Mouse (Mus musculus) MN1 (cell line): ENCODE results near the gene Slc35b2.
A peak's percentile ranks its signal among the peaks of the same experiment; 100 is the strongest.

Source experiments
- DNase-seq: peaks from one replicate; pipeline ENCODE4 v3.0.0-alpha.2; 2016; ENCODE audit warnings: low spot score

Slc35b2 gene

DNA sequence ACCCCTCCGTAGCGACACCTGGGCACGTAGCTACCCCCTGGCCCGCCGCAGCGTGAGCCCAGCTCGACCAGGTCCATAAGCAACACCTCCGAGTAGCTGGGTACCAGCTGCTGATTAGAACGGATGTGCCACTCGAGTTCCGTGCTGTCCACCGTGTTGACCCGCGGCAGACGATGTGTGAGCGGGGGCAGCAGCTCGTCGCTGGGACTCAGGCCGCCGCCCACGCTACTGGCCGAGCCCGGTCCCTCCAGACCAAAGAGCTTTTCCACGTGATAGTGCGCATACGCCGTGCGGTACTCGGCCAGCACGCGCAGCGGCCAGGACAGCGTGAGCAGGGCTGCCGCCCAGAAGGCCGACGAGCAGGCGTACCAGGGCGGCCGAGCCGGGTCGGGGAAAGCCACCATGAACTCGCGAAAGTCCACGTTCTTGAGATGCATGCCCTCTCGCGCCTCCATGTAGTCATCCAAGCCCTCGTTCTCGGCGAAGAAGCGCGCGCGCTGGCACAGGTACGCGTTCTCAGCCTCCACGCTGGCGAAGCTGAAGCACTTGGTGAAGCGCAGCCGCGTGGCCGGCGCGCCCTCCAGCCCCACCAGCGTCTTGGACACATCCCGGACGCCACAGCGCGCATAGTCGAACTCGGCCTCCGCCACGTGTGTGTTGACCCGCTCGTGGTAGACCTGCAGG is 18.3 kb upstream of the Slc35b2 start:
- no peak for DNase-seq

DNA sequence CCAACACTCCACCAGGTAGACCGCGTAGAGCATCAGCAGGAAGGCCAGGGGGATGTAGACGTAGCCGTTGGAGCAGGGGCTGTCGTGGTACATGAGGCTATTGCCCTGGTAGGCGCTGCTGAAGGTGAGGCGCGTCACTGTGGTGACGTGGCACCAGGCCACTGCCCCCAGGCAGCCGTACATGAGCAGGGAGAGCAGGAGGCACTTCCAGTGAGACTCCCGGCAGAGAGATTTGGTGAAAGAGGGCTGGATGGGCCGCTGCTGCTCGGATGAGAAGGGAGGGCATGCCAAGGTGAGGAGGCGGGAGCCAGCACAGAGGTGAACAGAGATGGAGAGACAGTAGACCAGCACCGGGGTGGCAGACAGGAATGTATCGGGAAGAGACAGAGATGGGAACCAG is 16.7 kb upstream of the Slc35b2 start:
- no peak for DNase-seq

DNA sequence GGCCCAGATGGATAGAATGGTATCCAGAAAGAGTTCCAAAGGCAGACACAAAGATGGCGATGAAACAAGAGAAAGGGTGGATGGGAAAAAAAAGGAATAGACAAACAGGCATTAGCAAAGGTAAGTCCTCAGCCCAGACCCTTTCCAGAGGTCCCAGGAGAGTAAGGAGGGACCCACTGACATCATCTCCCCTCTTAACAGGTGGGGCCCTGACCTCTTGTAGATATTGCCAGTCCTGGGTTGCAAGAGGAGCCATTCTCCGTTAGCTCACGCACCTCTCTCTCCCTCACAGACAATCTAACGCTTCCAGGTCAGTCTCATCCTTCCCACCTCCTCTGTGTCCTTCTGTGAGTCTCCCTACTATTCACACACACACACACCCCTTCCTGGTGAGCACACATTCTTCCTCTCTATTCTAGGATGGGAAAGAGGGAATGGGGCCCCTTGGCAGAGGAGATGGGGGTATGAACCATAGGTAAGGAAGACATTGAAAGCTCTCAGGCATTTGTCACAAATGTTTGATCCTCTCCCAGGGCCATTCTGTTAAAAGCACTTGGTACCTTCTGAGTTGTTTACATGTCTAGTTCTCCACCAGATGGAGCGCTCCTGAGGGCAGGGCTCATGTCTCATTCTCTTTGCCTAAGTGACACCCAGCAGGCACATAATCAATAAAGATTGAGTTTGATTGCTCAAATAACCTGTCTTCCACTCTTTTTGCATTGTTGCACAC is 16.0 kb upstream of the Slc35b2 start:
- DNase-seq: no peak

DNA sequence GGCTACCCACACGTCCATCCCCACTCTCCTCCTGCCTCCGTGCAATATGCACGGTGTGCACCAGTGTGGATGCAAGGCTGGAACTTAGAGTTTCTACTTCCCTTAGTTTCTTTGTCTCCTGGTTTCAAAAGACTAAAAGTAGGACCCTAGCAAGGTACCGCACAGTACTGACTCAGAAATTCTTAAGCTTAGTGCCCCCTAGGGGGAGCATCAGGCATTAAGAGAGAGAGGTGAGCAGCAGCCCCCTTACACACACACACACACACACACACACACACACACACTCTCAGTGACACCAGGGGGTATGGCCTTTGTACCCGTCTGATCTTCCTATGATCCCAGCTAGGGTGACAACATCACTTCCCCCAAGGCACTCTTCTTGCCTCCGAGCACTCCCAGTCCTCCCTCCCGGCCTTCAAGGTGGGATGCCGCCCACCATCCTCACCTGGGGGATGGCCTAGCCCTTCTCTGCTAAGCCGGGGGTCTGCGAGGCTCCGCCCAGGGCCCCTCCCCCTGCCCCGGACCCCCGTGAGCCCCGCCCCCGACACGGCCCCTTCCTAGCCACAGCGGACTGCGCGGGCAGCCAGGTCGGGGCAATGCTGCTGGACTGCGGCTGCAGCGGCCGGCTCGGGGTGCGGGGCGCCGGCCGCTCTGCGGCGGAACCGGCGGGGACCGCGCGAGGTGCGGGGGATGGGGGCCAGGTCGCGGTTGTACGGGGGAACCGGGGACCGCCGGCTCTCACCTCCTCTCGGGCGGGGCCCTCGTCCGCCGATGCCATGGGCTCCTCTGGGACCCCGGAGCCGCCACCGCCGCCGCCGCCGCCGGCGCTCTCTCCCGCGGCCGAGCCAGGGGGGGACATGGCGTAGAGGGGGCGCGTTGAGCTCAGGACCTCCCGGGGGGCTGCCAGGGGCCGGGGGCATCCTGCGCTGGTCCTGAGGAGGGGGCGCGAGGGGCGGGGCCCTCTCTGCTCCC is 14.8 kb upstream of the Slc35b2 start:
- peak; percentile 69 for DNase-seq

DNA sequence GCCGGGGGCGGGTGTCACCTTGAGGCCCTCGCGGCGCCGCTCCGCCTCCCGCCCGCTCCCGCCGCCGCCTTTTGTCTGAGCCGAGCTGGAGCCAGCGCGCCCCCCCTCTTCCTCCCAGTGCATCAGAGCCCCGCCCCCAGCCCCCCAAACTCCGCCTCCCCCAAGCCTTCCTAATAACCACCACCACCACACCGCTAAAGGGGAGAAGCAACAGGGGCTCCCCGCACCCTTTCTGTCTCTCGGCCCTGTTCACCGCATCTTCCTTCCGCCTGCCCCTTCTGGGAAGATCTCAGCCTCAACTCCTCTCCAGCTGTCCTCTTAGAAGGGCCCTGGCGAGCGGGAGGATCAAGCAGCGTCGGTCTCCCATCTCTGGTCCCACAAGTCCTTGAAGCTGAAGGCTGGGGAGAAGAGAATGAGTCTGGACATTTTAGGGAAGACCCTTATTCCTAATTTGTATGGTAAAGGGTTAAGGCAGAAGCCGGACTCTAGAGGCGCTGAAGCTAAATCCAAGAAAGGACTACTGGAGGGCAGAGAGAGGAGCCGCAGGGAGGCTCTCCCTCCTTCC is 14.0 kb upstream of the Slc35b2 start, which contains the start of gene Tmem151b:
Gene Tmem151b (minus strand): TSS at position 61 of the 565 bp plus-strand sequence.
- peak; percentile 65 for DNase-seq

DNA sequence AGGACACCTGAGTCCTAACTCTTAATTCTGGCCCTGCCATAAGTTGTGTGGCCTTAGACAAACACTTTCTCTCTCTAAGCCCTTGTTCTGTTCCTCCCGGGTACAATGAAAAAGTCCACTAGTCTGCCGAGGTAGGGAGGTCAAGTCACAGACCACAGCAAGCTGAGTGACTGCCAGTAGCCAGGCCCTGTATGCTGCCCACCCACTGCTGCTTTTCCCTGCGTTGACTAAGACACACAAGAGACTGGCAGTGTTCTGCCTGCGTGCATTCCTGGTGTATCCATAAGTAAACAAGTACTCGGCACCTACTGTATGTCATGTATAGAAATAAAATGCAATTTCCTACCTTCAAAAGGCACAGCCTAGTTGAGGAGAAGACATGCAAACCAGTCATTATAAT is 13.4 kb upstream of the Slc35b2 start:
- DNase-seq: no peak

DNA sequence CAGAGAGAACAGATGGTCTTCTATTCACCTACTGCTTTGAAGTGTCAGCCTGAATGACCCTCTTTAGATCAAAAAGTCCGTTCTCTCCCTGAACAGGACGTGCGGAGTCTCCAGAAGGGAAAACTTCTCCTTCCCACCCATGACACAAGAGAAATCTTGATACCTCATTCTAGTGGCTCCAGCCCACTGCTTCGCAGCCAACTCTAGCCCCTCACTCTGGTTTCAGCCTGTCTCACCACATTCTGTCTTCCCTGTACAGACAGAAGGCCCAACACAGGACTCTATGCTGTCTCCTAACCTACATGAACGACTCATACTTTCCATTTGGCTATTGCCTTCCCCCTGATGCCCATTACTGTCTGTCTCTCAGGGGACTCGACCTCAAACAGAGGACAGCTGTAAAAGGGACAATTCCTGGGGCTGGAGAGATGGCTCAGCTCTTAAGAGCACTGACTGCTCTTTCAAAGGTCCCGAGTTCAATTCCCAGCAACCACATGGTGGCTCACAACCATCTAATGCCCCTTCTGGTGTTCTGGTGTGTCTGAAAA is 12.4 kb upstream of the Slc35b2 start:
- DNase-seq: peak; percentile 40

DNA sequence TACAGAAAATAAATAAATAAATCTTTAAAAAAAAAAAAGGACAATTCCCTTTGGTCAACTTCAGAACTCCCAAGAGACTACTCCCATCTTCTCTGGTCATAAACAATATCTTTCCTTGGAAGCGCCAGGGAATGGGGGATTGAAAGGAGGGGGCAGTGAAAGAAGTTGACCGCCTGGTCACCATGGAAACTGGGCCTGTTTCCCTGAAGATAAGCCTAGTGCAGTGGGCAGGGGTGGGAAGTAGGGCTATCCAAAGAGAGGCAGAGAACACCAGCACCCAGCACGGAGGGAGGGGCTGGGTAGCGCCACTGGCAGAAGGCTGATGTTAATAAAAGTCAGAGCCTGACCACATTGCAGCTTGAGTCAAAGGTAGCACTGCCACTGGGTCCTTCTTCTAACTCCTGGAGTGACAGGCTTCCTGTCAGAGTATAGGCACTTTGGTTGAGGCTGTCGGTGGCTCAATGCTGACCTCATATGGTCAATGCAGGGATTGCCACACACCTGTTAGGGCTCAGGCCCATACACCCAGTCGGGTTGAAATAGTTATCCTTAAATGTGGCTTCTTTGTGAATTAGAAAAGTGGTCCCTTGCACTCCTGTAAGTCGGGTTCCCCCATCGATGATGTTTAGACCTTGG is 11.7 kb upstream of the Slc35b2 start:
- peak; percentile 89 for DNase-seq

DNA sequence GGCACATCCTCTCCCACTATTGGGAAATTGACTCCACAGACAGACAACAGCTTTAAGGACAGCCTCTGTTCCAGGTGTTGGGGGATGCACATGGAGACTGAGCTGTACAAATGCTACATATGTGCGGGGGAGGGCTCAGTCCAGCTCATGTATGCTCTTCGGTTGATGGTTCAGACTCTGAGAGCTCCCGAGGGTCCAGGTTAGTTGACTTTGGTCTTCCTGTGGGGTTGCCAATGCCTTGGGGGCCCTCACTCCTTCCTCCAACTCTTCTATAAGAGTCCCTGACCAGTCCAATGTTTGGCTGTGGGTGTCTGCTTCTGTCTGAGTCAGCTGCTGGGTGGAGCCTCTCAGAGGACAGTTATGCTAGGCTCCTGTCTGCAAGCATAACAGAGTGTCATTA is 10.6 kb upstream of the Slc35b2 start:
- DNase-seq: no peak

DNA sequence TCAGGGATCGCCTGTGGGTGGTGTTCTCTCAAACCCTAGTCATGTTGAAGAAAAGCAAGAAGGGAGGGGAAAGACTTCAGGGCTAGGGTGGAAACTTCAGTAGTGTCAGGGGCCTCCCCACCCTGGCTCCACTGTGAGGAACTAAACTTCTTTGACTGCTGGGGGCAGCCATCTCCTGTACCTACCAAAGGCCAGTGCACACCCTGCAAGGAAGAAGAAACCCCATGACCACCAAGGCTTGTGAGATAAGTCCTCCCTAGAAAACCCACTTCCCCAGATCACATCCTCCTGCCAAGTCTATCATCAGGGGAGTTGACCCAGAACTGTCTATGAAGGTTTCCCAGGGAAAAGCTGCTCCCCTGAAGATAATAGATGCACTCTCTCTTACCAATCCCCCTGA is 9.3 kb upstream of the Slc35b2 start:
- no peak for DNase-seq

DNA sequence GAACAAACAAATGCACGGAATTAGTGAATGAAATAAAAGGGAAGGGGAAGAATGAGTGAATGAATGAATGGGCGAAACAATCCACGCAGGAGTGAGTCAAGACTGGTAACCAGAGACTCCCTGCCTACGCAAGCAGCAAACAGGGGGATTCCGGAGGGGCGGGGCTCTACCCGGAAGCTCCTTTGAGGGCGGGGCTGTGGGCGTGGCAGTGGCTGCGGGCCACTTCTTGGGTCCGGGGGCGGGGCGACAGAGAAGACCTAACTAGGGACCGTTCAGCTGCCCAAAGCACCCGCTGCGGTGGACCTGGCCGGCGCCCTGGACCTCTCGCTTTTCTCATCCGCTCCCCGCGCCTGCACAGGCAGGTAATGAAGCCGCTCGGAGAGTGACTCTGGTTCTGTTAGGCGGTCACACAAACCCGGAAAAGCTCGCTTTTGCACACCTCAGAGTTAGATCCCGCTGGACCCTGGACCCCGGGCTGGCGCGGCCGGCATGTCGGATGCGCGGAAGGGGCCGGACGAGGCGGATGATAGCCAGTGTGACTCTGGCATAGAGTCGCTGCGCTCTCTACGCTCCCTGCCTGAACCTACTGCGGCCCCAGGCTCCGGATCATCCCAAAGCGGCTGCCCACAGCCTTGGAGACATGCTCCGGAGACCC is 8.1 kb upstream of the Slc35b2 start, which contains the start of gene Nfkbie:
Gene Nfkbie (plus strand): TSS at position 252 of the 655 bp plus-strand sequence.
- peak; percentile 96 for DNase-seq

DNA sequence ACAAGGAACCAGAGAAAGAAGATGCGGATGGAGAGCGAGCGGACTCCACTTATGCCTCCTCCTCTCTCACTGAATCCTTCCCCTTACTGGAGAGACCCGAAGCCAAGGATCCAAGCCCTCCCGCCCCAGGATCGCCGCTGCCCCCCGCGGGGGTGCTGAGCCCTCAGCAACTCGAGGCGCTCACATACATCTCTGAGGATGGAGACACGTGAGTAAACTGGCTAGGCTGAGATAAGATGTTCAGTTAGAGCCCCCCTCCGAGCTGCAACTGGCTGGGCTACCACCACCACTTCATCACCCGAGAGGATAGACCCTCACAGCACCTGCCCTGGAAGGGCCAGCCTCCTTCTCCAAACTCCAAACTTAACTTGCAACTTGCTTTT is 7.6 kb upstream of the Slc35b2 start:
- no peak for DNase-seq

DNA sequence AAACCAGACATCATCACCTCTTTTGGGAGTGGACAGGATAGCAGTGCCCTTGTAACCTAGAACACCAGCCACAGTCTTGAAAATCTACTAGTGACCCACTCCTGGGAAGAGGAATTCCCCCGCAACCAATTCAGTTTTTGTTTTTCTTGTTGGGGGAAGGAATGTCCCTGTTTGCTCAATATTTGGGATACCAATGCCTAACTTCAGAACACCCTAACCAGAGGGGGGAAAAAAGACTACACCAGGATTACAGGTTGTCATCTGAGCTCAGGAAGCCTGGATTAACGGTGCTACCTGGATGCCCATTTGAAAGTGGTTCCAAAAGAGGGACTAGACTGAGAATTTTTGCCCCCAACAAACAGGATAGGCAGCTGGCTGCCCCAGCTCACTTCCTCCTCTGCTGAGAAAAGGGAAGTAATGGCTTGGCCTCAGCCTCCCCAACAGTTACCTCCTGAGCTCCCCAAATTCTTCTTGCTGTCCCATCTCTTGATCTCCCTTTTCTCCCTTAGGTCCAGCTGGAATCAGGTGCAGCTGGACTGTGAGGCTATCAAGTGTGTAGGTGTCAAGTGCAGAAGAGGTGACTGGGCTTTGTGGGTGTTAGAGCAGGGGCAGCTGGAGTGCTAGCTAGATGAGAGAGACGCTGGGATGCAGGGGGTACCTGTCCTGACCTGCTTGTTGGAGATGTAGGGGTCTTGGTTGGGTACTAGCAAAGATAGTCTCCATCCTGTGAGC is 7.0 kb upstream of the Slc35b2 start:
- no peak for DNase-seq

DNA sequence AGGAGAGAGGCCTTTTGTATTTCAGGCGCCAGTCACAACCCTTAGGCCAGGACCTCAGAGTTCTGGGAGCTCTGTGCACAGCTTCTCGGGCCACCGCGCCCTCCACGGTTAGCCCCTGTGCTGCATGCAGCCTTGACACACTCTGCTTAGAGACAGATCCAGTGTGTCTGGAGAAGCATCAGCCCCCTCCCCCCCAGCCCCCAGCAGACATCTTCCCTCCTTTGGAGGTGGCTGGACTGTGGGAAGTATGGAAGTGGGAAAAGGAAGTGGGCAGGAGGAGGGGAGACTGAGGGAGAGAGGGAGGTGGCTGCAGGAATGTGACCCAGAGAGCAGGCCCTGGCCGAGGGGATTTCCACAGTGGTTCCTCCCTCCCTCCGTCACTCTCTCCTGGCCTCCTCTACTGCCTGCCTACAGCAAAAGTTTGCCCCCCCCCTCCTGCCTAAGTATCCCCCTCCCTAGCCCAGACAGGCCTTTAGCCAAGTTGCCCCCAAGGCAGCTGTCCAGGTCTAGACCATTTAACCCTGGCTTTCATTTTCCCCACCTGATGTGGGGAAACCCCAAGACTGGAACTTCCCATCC is 6.3 kb upstream of the Slc35b2 start:
- no peak for DNase-seq

DNA sequence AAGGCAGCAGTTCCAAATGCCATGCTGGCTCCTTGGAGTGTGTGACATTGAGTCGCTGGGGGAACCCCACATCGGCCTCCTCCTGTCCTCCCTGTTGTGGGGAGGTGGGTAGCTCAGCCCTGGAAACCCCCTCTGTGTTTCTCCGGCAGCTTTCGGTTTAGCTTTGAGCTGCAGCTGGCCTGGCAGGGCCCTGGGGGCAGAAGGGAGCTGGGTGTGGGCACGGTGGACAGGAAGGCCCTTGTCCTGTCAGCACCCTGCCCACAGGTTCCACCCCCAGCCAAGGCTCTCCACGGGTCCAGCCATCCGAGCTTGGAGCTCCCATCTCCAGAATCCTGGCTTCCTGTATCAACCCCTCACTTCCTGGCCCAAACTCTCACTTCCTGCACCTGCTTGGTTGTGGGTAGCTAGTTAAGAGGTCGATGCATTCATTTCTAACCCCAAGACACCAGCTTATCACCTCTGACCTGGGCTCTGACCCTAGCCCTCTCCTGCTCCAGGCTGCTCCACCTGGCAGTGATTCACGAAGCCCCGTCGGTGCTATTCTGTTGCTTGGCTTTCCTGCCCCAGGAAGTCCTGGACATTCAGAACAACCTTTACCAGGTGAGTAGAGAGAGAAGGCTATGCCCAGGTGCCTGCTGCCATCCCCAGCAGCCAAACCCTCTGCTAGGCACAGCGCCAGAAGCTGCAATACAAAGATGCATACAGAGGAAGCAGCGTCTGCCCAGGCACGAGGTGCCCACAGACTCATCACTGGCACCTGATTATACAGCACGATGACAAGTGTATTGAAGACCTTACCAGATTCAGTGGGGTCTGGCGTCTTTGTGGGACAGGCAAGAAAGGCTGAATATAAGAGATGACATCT is 5.4 kb upstream of the Slc35b2 start:
- peak; percentile 46 for DNase-seq

DNA sequence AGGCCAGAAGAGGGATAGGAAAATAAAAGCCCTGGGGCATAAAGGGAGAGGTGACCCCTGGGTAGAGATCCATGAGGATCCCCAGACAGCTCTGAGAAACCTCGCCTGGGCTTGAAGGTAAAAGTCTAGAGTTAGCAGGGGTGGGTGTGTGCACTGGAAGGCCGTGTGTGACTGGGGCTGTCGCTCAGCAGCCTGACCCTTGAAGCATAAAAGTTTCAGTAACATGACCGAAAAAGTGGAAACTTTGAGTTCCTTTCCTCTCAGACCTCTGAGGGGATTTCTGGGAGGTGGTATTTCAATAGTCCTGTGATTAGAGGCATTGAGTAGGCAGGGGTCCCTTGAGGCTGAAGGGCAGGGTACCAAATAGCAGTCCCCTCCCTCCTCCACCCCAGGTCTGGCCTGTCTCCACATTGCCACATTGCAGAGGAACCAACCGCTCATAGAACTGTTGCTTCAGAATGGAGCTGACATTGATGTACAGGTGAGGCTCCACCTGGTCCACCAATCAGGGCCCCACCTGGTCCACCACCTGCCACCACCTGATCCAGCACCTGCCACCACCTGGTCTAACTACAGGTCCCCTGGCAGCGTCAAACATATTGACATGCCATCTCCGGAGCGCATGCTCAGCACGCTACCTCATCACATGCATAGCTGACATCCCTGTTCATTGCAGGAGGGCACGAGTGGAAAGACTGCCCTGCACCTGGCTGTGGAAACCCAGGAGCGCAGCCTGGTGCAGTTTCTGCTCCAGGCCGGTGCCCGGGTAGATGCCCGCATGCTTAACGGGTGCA is 3.7 kb upstream of the Slc35b2 start:
- DNase-seq: no peak

DNA sequence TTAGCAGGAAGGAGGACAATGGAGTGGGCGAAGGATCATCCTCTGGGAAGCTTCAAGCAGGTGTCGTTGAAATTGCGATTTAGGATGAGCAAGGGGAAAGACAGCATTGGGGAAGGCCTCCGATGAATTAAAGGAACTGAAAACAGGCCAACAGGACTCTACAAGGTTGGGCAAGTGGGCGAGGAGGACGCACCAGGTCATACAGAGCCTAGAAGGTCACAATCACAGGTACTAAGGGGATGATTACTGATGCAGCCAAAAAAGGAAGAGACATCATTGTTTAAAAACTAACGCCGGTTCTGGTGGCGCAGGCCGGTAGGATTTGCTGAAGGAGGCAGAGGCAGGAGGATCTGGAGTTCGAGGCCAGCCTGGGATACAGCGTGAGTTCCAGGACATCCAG is 458 bp upstream of the Slc35b2 start:
- peak; percentile 19 for DNase-seq

DNA sequence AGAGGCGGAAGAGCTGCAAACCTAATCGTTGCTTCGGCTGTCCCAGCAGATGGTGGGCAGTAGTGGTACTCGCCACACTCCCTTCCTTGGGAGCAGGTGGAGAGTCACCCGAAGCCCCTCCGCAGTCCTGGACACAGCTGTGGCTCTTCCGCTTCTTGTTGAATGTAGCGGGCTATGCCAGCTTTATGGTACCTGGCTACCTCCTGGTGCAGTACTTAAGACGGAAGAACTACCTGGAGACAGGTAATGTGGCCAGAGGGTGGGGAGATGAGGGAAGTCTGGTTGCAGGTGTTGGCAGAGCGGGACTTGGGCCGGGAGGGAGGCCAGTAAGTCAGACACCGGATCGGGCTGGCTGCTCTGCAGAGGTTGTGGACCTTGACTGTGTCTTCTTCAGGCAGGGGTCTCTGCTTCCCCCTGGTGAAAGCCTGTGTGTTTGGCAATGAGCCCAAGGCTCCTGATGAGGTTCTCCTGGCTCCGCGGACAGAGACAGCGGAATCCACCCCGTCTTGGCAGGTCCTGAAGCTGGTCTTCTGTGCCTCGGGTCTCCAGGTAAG is 934 bp downstream of the Slc35b2 start:
- DNase-seq: peak; percentile 63
